Mouse (Mus musculus) right cerebral cortex, postnatal 36 days (tissue): ENCODE results near the gene Sos1.
A peak's percentile ranks its signal among the peaks of the same experiment; 100 is the strongest.

Experiments
- DNase-seq, 2 experiments: peaks; one replicate each; pipeline ENCODE4 v3.0.0; 2022; ENCODE audit warnings: low spot score in 2 of 2, mixed read lengths in 1 of 2

Gene Sos1

DNA sequence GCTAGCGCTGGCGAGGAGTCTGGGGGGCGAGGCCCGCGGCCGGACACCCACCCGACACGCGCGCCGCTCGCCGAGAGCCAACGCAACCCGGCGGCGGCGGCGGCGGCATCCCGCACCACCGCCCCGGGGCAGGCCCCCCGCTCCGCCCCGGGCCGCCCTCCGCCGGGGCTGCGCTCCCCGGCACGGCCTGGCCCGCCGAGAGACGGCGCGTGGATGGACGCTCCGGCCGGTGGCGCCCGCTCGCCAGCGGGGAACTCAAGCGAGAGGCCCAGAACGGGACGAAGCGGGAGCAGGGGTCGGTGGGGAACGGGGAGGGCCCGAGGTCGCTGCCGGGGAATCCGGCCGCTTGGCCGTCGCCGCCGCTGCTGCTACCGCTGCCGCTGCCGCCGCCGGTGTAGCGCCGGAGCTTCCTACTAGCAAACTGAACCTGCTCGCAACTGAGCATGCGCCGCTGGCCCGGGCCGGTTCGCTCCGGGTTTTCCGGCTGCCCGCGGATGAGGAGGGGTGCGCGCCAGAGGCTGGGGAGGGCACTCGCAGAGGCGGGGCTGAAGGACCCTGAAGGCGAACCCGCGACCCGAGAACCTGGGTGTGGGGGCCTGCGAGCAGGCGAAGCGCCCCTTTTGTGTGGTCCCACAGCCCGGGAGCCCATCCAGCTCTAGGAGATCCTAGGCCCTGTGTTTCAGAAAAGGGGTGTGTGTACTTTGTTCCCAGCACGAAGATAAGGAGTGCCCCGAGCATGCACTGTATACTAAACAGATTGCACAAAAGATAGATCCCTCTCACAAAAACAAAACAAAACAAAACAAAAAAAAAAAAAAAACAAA is at the start of gene Sos1:
Sos1 (minus strand) TSS at position 423 of the 824 bp plus-strand sequence.
- DNase-seq = peak; percentile 90 to 91

DNA sequence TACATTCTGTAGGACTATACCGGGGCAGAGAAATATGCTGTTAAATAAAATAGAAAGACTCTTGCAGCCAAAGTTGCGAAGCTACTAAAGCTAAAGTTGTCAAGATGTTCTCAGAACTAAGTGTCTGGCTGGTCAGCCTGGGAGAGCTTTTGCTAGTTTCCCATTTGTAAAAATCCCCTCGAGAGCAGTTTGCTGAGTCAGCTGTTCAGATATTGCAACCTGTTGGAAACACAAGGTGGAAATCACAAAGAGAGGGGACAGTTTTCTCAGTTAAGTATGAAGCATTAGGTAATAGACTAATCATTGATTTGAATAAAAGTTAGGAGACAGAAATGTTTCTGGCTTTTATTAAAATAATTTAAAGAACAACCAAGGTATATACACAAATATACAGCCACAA is 43.0 kb upstream of the Sos1 start:
- DNase-seq = no peak

DNA sequence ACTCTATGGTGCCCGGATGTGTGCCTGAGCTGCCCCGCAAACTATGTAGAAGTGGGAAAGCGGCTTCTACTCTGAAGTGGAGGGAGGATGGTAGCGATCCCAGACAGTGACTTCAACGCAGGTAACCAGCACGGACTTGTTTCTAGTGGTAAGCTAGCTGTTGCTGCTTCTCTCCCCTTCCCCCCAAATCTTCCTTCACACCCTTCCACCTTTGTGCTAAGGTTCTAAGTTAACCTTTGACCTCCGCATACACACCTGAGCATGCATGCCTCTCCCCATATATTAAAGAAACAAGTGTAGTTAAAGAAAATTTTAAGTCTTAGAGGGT is 41.9 kb upstream of the Sos1 start:
- DNase-seq = no peak

DNA sequence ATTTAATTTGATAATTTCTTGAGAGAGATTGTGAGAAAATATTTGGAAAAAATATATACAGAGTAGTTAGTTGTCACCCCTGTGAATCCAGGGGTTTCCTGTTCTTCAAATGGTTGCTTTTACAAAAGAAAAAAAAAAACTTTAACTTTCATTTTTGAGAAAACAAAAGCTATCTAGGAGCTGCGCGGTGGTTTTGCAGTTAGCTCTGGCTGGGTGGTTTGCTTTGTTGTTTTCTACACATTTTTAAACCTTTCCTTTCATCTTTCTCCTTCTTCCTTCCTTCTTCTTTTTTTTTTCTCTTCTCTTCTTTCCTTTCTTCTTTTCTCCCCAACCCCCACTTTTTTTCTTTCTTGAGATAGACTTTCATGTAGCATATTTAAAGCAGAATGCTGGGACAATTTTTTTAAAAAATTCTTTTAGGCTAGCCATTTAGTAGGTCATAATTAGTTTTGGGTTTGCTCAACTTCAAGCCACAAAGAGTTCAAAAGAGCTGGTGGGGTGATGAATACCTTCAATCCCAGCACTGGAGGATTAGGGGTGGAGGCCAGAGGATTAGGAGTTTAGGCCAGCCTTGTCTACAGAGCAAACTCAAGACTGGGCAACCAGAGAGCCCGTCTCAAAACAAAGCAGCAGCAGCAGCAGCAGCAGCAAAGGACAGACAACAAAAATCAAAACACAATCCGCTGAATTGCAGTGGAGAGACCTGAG is 41.4 kb upstream of the Sos1 start:
- no peak for DNase-seq

DNA sequence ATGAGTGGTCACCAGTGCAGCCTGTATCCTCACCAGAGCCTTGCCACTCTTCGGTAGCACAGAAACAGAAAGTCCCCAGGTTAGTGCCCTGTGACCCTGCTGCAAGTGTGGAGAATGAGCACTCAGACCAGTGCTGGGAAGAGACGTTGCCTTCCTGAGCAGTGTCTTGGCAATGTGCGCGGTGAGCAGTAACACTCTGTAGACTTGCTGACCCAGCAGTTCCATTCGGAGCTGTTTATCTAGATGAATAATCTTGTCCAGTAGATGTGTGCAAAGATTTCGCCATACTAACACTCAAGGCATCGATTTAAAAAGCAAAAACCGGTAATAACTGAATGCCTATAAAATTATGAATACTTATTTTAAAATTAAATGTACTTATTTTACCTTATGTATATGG is 40.3 kb upstream of the Sos1 start:
- DNase-seq = no peak

DNA sequence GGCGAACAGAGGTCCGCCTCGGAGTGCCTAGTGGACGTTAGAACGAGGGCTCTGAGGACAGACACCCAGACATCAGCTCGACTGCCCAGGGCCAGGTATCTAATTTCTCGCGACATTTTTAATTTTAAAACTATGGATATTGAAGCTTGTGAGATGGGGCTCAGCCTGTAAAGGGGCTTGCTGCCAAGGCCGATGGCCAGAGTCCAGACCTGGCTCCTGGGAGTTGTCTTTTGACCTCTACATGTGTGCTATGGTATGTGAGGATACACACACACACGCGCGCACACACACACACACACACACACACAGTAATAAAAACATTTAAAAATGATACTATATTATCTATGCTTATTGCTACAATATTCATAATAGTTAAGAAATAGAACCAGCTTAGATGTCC is 38.6 kb upstream of the Sos1 start:
- DNase-seq = no peak

DNA sequence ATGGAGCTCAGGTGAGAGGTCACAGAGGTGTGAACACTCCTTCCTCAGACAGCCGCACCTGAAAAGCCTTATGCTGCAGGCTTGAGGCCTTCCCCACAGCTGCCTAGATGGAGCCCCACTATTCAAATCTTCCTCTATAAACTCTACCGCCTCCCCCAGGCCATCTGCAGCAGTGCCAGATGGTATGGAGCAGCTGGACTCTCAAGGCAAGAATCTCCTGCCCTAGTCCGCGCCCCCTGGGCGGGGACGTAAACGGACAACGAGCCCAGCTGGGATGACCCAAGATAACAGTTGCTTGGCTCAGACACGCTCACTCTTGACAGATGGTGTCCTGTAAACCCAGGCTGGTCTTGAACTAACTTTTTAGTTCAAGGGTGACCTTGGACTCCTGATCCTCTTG is 37.0 kb upstream of the Sos1 start:
- DNase-seq = no peak

DNA sequence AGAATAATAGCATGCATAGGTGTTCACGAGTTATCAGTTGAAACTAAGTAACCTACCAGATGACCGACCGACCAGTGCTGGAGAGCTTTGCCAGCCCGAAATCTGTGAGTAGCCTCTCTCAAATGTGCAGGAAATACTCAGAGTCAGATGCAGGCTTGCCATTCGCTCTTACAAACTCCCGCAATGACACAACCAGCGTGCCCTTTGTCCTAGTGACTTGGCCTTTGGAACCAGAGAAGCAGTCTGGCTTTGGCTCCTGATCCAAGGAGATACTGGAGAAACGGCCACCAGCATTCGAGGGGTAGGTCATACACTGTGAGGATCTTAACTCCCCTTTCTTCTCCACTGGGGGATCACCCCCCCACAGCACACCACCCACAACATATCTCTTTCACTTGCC is 35.7 kb upstream of the Sos1 start:
- no peak for DNase-seq

DNA sequence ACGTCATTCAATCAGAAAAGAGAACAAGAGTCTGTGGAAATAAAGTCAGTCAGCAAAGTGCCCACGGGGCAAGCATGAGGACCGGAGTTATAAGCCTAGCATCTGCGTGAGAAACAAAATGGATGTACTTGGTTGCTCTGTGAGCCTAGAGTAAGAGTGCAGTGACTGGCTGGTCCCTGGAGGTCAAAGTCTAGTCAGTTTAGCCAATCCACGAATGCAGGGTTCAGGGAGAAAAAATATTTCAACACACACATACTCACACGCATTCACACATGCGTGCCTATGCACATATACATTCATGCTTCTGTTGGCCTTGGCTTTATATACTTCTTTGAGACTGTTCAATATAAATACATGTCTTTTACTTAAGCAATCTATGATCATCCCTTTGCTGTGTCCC is 35.3 kb upstream of the Sos1 start:
- DNase-seq = no peak

DNA sequence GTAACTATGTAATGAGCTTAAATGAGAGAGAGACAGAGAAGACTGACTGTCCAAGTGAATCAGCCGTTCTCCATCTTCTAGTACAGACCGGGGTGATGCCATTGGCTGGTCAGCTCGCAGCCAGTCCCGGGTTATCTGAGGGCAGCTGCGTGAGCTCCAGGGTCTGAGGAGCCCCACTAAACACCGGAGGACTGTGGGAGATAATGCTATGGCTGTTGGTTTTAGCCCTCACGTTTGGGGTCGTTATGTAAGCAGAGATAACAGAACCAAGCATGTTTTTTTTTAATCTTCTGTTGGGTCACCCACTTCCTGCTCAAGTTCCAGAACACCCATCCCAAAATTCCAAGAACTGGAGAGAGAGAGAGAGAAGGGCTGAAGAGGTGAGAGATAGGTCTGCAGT is 33.5 kb upstream of the Sos1 start:
- DNase-seq = no peak

DNA sequence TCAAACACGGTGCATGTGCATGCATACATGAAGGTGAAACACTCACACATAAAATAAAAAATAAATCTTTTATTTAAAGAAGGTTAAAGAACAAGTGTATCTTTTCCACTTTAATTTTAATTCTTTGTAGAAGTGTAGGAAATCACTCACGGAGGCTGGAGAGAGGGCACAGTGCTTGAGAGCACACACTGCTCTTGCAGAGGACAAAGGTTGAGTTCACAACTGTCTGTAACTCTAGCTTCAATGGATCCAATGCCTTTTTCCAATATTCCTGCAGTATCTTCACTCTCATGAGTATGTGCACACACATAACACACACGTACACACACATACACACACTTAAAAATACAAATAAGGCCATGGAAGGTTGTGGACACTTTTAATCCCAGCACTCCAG is 30.2 kb upstream of the Sos1 start:
- DNase-seq = no peak

DNA sequence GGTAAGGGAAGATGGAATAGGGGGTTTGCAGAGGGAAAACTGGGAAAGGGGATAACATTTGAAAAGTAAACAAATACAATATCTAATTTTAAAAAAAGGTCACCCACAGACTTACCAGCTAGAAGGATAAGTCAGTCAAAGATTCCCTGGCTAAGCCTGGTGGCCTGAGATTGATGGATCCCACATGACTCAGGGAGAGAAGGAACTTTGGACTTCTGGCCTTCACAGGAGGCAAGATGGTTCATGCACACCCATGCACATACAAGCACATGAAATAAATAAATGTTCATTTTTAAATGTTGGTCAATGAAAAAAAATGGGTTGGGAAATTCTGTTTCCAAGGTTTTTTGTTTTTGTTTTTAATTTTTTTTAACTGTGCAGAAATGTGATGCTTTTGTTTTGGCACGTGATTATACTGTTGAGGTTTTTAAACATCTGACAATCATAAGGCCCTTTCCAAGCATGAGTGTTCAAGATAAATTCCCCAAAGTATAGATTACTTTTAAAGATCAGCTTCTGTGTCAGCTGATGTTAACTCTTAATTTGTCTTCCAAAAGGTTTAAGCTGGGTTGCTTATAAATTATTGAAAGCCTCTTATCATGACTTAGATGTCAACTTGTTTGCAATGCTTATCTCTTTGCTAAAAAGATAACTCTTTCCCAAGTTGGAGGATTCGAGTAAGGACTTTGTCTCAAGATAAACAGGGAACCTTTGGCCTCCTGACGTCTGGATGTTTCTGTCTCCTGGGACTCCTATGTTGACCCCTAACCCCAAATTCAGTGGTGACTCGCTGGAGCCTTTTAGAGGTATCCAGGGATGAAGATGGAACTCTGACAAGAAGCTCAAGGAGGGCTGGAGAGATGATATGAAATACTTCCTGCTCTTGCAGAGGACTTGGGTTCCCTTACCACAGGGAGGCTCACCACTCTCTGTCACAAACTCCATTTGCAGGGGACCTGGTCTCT is 29.5 kb upstream of the Sos1 start:
- no peak for DNase-seq

DNA sequence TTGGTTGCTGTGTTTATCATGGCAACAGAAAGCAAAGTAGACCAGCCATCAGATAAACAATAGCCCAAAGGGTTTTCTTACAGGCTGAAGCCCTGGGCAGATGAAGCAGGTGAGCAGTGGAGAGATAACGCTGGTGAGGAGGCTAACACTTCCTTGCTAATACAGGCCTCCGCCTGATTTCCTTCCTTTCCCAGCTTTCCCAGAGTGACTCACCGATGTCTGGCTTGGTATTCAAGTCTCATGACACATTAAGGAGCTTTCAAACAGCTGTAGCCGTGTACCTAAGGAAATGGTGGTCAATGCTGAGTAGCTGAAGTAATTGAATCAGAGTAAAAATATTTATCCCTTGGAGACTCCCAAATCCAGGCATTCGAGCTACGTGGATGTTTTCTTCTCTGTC is 25.5 kb upstream of the Sos1 start:
- DNase-seq = no peak

DNA sequence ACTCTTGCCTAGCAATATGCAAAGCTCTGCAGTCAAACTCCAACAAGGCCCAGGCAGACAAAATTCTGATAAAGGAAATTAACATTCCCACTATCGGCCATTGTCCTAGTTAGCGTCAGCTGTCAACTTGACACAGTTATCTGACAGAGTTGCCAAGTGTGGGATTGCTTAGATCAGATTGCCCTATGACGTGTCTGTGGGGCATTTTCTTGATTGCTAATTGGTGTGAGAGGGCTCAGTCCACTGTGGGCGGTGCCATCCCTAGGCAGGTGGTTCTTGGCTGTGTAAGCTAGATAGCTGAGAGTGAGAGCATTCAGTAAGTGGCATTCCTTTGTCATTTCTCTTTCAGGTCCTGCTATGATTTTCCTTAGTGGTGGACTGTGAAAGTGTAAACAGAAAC is 25.1 kb upstream of the Sos1 start:
- DNase-seq = no peak

DNA sequence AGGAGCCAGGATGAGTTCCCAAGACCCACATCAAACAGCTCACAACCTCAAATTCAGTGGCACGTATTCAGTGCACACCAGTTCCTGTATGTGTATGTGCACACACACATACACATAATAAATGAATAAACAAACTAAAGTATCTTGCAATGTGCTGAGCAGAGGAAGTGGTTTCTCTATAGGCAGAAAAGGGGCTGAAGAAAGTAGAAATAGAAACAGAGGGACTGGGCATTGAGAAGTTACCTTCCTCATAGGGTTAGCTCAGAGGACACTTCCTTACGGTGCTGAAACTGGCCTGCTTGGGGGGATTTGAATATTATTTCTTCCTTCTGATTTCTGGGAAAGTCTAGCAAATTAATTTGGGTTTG is 21.5 kb upstream of the Sos1 start:
- no peak for DNase-seq

DNA sequence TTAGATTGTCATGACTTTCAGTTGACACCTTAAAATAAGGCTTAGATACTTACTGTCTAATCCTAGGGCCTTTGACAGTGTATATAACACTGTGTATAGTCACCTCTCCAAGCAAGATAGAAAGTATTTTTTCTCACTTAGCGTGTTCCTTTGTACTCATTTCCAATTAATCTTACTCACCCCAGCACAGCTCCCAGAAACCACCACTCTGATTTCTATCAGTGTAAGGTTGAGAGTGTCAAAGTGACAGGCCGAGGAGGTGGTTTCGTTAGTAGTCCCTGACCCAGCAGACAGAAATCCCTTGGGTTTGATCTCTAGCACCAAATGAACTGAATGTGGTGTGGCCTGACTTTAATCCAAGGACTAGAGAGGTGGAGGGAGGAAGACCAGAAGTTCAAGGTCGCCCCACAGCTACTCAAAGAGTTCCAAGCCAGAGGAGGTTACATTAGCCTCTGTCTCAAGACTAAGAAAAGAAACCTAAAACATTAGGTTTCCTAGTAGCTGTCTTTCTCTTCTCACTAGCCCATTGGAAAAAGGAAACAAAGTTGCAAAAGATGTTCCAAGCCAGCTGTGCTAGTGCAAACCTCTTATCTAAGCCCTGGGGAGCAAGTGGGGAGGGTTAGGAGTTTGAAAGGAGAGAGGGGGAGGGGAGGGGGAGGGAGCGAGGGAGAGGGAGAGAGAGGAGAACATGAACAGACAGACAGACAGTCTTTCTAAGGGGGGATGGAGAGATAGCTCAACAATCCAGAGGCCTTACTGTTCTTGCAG is 21.0 kb upstream of the Sos1 start:
- no peak for DNase-seq

DNA sequence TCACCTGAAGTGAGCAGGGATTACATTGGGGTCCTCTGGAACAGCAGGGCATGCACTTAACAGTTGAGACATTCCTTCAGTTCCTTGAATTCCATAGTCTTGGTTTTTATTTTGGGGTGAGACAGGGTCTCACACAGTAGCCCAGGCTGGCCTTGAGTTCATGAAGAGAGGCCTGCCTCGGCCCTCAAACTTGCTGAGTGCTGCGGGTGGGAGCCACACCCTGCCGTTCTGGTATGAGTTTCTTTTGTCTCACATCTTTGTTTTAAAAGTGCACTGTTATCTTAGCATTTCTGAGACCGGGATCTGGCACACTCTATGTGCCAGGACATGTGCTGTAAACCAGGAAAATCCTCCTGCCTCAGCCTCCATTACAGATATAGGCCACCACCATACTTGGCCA is 19.8 kb upstream of the Sos1 start:
- DNase-seq = no peak

DNA sequence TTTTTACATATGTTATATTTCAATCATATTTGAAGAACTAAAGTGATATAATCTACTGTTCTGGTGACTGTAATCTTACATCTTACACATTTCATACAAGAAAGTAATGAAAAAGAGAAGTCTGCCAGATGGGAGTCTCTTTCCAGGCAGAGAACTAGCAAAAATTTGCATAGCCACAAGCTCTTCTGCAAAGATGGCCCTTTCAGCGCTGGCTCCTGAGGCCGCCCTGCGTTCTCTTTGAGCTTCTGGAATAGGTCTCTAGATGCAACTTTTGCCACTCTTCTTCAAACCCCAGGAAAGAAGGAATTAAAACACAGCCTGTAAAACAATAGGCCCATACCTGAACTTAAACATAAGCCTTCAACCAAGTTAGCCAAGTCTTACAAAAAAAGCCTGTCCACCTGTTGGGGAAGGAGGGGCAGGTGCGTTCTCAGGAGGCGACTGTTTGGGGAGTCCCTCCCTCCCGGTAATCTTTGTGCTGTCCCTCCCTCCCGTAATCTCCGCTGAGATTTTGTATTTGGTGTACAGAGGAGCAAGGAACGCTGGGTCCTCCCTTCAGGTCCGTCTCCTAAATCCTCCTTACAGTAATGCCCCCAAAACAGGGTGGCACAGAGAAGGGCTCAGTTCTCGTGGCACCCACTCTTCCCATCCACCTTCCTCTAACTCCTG is 18.5 kb upstream of the Sos1 start:
- DNase-seq = no peak

DNA sequence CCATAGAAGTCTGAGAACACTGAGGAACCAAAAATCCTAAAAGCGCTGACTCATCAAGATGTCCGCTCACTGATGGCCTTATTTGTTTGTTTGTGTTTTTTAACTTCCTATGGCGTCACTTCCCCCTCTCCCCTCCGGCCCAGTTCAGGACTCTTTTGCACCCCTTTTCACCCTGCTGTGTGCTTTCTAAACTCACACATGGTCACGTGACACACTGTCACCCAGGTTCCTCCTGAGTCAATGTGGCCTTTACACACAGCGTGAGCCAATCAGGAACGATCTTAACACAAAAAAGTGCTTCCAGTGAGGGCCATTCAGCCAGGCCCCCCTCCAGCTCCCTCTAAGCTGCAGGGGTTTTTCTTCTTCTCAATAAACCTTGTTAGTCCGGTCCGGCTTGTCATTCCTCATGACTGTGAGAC is 16.9 kb upstream of the Sos1 start:
- DNase-seq = no peak

DNA sequence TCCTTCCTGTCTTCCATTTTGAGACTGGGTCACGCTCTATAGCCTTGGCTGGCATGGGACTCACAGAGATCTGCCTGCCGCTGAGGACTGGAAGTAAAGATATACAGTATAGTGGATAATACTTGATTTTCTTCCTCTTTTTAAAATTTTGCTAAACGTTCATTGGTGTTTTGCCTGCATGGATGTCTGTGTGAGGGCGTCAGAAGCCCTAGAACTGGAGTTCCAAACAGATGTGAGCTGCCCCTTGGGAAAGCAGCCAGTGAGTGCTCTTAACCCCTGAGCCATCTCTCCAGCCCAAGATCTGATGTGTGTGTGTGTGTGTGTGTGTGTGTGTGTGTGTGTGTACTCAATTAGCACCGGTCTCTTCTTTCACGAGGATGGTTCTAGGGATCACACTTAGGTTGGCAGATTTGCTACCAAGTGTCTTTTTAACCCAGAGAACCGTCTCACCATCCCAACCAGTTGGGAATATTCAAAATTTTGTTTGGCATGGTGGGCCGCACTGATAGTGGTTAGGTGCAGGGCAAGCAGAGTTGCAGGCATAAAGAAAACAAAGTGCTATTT is 16.4 kb upstream of the Sos1 start:
- no peak for DNase-seq

DNA sequence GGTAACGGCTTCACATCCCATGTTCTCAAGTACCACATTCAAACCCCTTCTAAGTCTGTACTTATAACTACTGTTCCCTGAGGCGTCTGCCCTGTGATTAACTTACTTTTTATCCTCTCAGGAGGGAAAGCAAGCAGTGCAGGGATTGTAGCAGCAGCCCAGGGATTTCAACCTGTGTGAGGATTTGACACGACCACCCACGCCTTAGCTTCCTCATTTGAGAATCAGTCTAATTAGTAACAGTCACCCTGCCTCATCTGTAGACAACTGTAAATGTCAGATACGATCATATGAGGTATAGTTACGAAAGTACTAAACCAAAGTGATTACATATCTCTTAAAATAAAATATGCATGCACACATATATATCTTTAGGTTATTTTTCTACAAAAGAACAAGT is 15.9 kb upstream of the Sos1 start:
- DNase-seq = no peak
